Mouse (Mus musculus) hindbrain, embryonic 16.5 days (tissue): ENCODE data around the gene Vmn1r114. TPM values are rescaled to one million over a fixed set of nuclear protein-coding genes. Genes with fewer than 3 reads are reported as not detected.
"Not testable (repeated sequence)": the region's sequence is repeated elsewhere in the genome, so short reads cannot be mapped to it uniquely, and the experiment has no call there.

ENCODE experiments used
- ATAC-seq: fragments of 200-750 bp; cut with Nextera tagmentation; 2 replicates; pipeline ENCODE4 v1.8.0; 2017; ENCODE audit warnings: moderate TSS enrichment, moderate library complexity
- H3K27ac ChIP-seq: fragments of 300-500 bp; sonication (generic); 2 replicates; pipeline ENCODE4 v1.5.1; 2014; ENCODE audit warnings: low read depth, mild to moderate bottlenecking, control low read depth, low read length, moderate library complexity
- H3K27me3 ChIP-seq: fragments of 300-500 bp; sonication (generic); replicated peaks from 2 replicates; pipeline ENCODE4 v1.6.1; 2014; ENCODE audit warnings: low read length; ENCODE audit not compliant: control insufficient read depth, insufficient read depth
- H3K36me3 ChIP-seq: fragments of 300-500 bp; sonication (generic); 2 replicates; pipeline ENCODE4 v1.6.1; 2014; ENCODE audit warnings: mild to moderate bottlenecking, low read length, moderate library complexity, mixed read lengths; ENCODE audit not compliant: control insufficient read depth, insufficient read depth
- H3K4me1 ChIP-seq: fragments of 300-500 bp; sonication (generic); 2 replicates; pipeline ENCODE4 v1.6.1; 2014; ENCODE audit warnings: low read depth, low read length; ENCODE audit not compliant: control insufficient read depth, insufficient read depth
- H3K4me2 ChIP-seq: fragments of 300-500 bp; sonication (generic); 2 replicates; pipeline ENCODE4 v1.6.1; 2014; ENCODE audit warnings: mild to moderate bottlenecking, low read length, control low read depth, moderate library complexity
- H3K4me3 ChIP-seq: fragments of 300-500 bp; sonication (generic); 2 replicates; pipeline ENCODE4 v1.5.1; 2014; ENCODE audit warnings: mild to moderate bottlenecking, low read length, control low read depth, moderate library complexity
- H3K9ac ChIP-seq: fragments of 300-500 bp; sonication (generic); 2 replicates; pipeline ENCODE4 v1.6.1; 2014; ENCODE audit warnings: low read depth, mild to moderate bottlenecking, control low read depth, low read length, moderate library complexity
- H3K9me3 ChIP-seq: fragments of 300-500 bp; sonication (generic); 2 replicates; pipeline ENCODE4 v1.6.1; 2014; ENCODE audit warnings: mild to moderate bottlenecking, low read length, moderate library complexity; ENCODE audit not compliant: control insufficient read depth
- WGBS: fragments of 180-500 bp; shearing (Covaris S2); extraction: QIAGEN DNeasy Blood & Tissue Kit; methylation state at CpG from one replicate; pipeline ENCODE4 v1.1.7; 2014; 5-methylcytosine and 5-hydroxymethylcytosine counted together
- polyA plus RNA-seq: library from polyadenylated mRNA; unstranded; fragments of >200 nt; fragmentation: Nextera tagmentation; extraction: Ambion mirVana; gene quantifications from 2 replicates; pipeline ENCODE4 v1.2.1, GENCODE M21; 2015

Gene Vmn1r114
- not detected in 2 replicates for polyA plus RNA-seq

DNA sequence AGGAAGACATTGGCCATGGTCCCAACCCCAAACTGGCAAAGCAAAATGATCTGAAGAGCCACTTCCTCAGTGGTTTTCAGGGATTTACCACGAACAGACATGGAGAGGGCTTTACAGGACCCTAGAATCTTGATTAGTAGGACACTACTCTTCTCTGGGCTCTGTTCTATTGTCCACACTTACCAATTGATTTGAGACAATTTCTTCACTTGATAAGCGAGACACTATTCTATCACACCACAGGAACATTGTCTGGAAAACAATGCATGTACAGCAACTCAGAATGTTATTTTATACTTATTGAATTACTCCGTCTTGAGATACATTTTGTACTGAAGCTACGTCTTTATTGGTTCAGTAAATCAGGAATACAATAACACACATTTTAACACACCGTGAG is at the start of gene Vmn1r114:
Vmn1r114 (minus strand) TSS at position 101 of the 400 bp plus-strand sequence.
- H3K36me3 ChIP-seq, H3K9ac ChIP-seq: not testable (repeated sequence)
- no CpG with 5 or more reads among the region's 5 CpGs for WGBS

DNA sequence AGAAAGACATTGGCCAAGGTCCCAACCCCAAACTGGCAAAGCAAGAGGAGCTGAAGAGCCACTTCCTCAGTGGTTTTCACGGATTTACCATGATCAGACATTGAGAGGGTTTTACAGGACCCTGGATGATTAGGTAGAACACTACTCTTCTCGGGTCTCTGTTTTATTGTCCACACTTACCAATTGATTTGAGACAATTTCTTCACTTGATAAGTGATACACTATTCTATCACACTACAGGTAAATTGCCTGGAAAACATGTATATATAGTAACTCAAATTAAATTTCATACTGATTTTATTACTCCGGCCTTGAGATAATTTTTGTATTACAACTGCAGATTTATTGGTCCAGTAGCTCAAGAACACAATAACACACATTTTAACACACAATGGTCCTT is 32.9 kb upstream of the Vmn1r114 start, which contains the start of gene Vmn1r115:
Vmn1r115 (minus strand) TSS at position 101 of the 400 bp plus-strand sequence.
- H3K4me3 ChIP-seq, H3K9me3 ChIP-seq, H3K4me1 ChIP-seq, H3K27me3 ChIP-seq, H3K4me2 ChIP-seq, H3K36me3 ChIP-seq, H3K27ac ChIP-seq, ATAC-seq, H3K9ac ChIP-seq: not testable (repeated sequence)
- 100% methylated on average over 1 of the region's 3 CpGs for WGBS

More for the DNA sequence above, at the start of gene Vmn1r114:
- not testable (repeated sequence) for H3K4me1 ChIP-seq, H3K27me3 ChIP-seq, H3K4me3 ChIP-seq, H3K4me2 ChIP-seq, H3K9me3 ChIP-seq, H3K27ac ChIP-seq, ATAC-seq

DNA sequence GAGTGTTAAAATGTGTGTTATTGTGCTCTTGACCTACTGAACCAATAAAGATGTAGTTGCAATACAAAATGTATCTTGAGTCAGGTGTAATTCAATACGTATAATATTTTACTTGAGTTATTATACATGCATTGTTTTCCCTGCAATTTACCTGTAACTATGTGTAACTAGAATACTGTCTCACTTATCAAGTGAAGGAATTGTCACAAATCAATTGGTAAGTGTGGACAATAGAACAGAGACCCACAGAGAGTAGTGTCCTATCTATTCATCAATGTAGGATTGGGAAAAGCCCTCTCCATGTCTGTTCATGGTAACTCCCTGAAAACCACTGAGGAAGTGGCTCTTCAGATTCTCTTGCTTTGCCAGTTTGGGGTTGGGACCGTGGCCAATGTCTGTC is 25.0 kb downstream of the Vmn1r114 start, which contains the start of gene Vmn1r113:
Vmn1r113 (plus strand) TSS at position 301 of the 400 bp plus-strand sequence.
- WGBS, result 56% methylated on average over 2 of the region's 2 CpGs
- not testable (repeated sequence) for H3K9ac ChIP-seq

DNA sequence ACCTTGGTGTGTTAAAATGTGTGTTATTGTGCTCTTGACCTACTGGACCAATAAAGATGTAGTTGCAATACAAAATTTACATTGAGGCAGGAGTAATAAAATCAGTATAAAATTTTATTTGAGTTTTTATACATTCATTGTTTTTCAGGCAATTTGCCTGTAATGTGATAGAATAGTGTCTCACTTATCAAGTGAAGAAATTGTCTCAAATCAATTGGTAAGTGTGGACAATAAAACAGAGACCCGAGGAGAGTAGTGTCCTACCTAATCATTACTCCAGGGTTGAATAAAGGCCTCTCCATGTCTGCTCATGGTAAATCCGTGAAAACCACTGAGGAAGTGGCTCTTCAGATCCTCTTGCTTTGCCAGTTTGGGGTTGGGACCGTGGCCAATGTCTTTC is 41.1 kb downstream of the Vmn1r114 start, which contains the start of gene Vmn1r112:
Vmn1r112 (plus strand) TSS at position 301 of the 400 bp plus-strand sequence.
- not testable (repeated sequence) for H3K4me2 ChIP-seq, H3K27ac ChIP-seq, H3K9me3 ChIP-seq, H3K9ac ChIP-seq, H3K4me1 ChIP-seq, H3K27me3 ChIP-seq, H3K36me3 ChIP-seq, H3K4me3 ChIP-seq, ATAC-seq
- WGBS, result no CpG with 5 or more reads among the region's 3 CpGs

More for the DNA sequence above, 25.0 kb downstream of the Vmn1r114 start, which contains the start of gene Vmn1r113:
- H3K9me3 ChIP-seq, H3K36me3 ChIP-seq, ATAC-seq, H3K27me3 ChIP-seq, H3K4me3 ChIP-seq, H3K27ac ChIP-seq, H3K4me1 ChIP-seq, H3K4me2 ChIP-seq: not testable (repeated sequence)

Other genes with a start within 250 kb of the Vmn1r114 start
- not detected in 2 replicates for gene Gm4141, start 235.9 kb downstream of the Vmn1r114 start, polyA plus RNA-seq
- not detected in 2 replicates for gene Gm4513, start 213.2 kb downstream of the Vmn1r114 start, polyA plus RNA-seq
- gene Vmn1r107, start 143.3 kb downstream of the Vmn1r114 start, polyA plus RNA-seq, result not detected in 2 replicates
- gene Vmn1r111, start 109.0 kb downstream of the Vmn1r114 start, polyA plus RNA-seq, result not detected in 2 replicates
- not detected in 2 replicates for gene Gm10668, start 81.6 kb downstream of the Vmn1r114 start, polyA plus RNA-seq
- gene Vmn1r112, start 41.0 kb downstream of the Vmn1r114 start, polyA plus RNA-seq, result not detected in 2 replicates
- not detected in 2 replicates for gene Vmn1r113, start 24.9 kb downstream of the Vmn1r114 start, polyA plus RNA-seq
- gene Vmn1r115, start 32.8 kb upstream of the Vmn1r114 start, polyA plus RNA-seq, result not detected in 2 replicates
- gene Vmn1r116, start 60.1 kb upstream of the Vmn1r114 start, polyA plus RNA-seq, result not detected in 2 replicates
- not detected in 2 replicates for gene Vmn1r117, start 71.9 kb upstream of the Vmn1r114 start, polyA plus RNA-seq
- gene Vmn1r118, start 100.2 kb upstream of the Vmn1r114 start, polyA plus RNA-seq, result not detected in 2 replicates
- gene Vmn1r119, start 200.3 kb upstream of the Vmn1r114 start, polyA plus RNA-seq, result not detected in 2 replicates
- not detected in 2 replicates for gene Vmn1r120, start 241.6 kb upstream of the Vmn1r114 start, polyA plus RNA-seq